Mouse (Mus musculus) C2C12 (cell line): ENCODE measurements at regions not wholly inside any gene's neighbourhood (a gene's known extent, or its start where the extent isn't known, plus 50 kb on each side); places are given as distances from the start of the nearest gene placed in this dataset.

Experiments
- CTCF ChIP-seq: IDR thresholded peaks from one replicate; pipeline ENCODE4 v1.5.1; 2011; ENCODE audit not compliant: control insufficient read depth, insufficient read depth, insufficient read length
- FOSL1 ChIP-seq: IDR thresholded peaks from one replicate; pipeline ENCODE4 v1.8.0; 2011; ENCODE audit warnings: mild to moderate bottlenecking, low read length; ENCODE audit not compliant: poor library complexity, insufficient read depth, severe bottlenecking
- MAX ChIP-seq: IDR thresholded peaks from one replicate; pipeline ENCODE4 v1.6.1; 2011; ENCODE audit warnings: mild to moderate bottlenecking, control low read depth
- USF1 ChIP-seq: IDR thresholded peaks from one replicate; pipeline ENCODE4 v1.6.1; 2011; ENCODE audit warnings: low read depth, mild to moderate bottlenecking, control low read depth, moderate library complexity

DNA sequence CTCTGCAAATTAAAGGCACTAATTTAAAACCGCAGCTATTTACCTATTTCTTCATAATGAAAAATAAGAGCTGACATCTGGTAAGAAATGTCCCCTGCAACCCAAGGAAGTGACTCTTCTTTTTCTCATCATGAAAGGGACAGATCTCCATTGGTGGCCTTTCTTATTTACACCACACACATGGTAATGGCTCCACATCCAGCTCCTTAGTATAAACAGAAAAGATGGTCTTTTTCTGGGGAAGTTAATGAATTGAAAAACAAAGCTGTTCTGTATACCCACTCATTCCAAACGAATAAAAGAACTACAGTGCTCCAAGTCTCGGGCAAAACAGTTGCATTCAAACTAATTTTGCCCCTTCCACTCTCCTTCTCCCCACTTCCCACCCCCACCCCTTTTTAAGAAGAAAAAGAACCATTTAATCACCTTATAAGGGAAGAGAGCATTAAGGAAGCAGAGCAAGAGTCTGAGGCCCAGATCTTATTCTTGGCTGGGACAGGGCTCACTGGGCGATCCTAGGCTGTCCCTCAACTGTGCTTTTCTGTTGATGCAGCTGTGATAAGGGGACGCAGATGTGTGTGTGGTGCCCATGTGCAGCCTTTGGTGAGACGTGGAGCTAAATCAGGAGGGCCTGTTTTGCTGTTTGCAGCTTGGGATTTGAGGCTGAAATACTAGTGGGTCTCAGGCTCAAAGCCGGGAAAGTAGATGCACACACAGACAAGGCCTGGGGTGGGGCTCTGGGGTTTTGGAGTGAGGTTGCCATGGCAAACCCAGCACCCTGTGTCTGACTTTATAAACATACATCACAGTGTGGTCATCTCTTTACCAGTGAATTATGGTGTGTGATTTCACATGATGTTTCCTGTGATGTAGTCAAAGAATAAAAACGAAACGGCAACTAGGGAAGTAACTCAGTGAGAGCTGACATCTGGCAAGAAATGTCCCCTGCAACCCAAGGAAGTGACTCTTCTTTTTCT is 113.6 kb upstream of the Ercc6l2 start:
- TF ChIP-seq CTCF: no peak
- TF ChIP-seq USF1: peak; percentile 34
- TF ChIP-seq MAX: no peak
- TF ChIP-seq FOSL1: no peak
